Mouse (Mus musculus) G1E (cell line): ENCODE data around the gene Atp1b3.

Experiments used
- CTCF ChIP-seq: IDR thresholded peaks from 2 replicates; pipeline ENCODE4 v1.5.1; 2012; ENCODE audit warnings: low read depth, low read length, inconsistent platforms, mixed read lengths
- POLR2AphosphoS5 ChIP-seq: IDR thresholded peaks from 2 replicates; pipeline ENCODE4 v1.6.1; 2012; ENCODE audit warnings: low read depth, low read length, inconsistent platforms; ENCODE audit not compliant: insufficient replicate concordance
- TAL1 ChIP-seq: conservative IDR thresholded peaks from 2 replicates; pipeline ENCODE4 v1.6.1; 2012; ENCODE audit warnings: low read depth, low read length, inconsistent platforms, mixed read lengths

DNA sequence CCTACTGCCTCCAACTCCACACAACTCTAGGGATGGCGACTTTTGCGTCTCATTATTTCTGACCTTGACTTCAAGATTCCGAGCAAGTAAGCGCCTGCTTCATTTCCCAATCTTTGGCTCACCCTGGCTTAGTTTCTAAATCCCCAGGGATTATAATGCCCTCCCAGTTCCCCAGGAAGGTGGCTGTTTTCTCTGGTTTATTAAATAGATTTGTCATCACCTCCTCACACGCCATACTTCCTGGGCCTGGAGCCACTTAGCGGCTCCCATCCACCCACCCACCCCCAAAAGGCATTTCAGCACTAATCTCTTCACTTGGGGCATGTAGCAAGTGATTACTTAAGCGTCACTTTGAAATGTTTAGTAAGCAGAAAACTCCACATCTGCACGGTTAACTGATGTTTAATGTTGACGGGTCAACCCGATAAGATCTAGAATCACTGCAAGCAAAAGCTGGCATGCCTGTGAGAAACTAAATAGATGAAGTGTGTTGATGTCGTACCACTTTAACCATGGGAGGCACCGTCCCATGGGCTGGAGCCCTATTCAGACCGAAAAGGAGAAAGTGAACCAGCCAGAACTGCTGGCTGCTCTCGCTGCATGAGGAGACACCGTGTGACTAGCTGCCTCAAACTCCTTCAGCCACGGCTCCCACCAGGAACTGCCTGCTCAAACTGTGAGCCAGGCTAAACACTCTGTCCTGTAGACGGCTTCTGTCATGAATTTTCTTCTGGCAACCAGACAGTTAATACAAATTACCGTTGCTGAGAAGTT, 19.7 kb upstream of the Atp1b3 start:
- TF ChIP-seq TAL1 (no peak), CTCF (no peak), POLR2AphosphoS5 (no peak)
